Mouse (Mus musculus): ENCODE measurements around the gene Mmp28. TPM values are rescaled to one million over a fixed set of nuclear protein-coding genes. Genes with fewer than 3 reads are reported as not detected.

Mmp28 gene
- total RNA-seq, 4 experiments from 2014 or later, result 1.7 to 2.6 (median 2.1) TPM

GRCm38 (mm10) chr11:83409087-83409754 is 53.6 kb downstream of the Mmp28 start, which contains the start of gene Rasl10b:
TSS of gene Rasl10b (plus strand) at chr11:83409137.
- DNase-seq (ENCODE audit: low spot score in 2 of 2), result no peak

GRCm38 (mm10) chr11:83408242-83408641 is 54.6 kb downstream of the Mmp28 start:
- DNase-seq (ENCODE audit: low spot score in 2 of 2), result no peak

GRCm38 (mm10) chr11:83406391-83406790 is 56.5 kb downstream of the Mmp28 start:
- DNase-seq (ENCODE audit: low spot score in 2 of 2), result no peak

GRCm38 (mm10) chr11:83403787-83404186 is 59.1 kb downstream of the Mmp28 start:
- DNase-seq (ENCODE audit: low spot score in 2 of 2), result no peak

- no peak for DNase-seq (ENCODE audit: low spot score in 2 of 2)
Observed at GRCm38 (mm10) chr11:83398724-83399123, 64.1 kb downstream of the Mmp28 start.

- no peak for DNase-seq (ENCODE audit: low spot score in 2 of 2)
Observed at GRCm38 (mm10) chr11:83397626-83398025, 65.2 kb downstream of the Mmp28 start.

- no peak for DNase-seq (ENCODE audit: low spot score in 2 of 2)
Observed at GRCm38 (mm10) chr11:83394802-83395439, 68.0 kb downstream of the Mmp28 start.

- DNase-seq (ENCODE audit: low spot score in 2 of 2), result no peak
Observed at GRCm38 (mm10) chr11:83393062-83393461, 69.8 kb downstream of the Mmp28 start.

Other genes starting within 250 kb of the Mmp28 start
- not detected for gene Slfn14, start 176.3 kb downstream of the Mmp28 start, total RNA-seq (2022)
- gene Ap2b1, start 164.0 kb downstream of the Mmp28 start, total RNA-seq (2022), result 10 to 100 TPM; 28.5 to 34.9 (median 32.6) TPM
- 10 to 100 TPM in 3 of 4 experiments, 1 to 10 TPM in 1; 9.2 to 17.1 (median 15.2) TPM for gene Pex12, start 160.5 kb downstream of the Mmp28 start, total RNA-seq (2022)
- gene Rasl10b, start 53.9 kb downstream of the Mmp28 start, total RNA-seq (2022), result under 1 TPM; 0.19 to 0.63 (median 0.49) TPM
- not detected for gene Gas2l2, start 33.6 kb downstream of the Mmp28 start, total RNA-seq (2022)
- gene 1700020L24Rik, start 25.4 kb downstream of the Mmp28 start, total RNA-seq (2022), result not detected
- gene Taf15, start 10.0 kb upstream of the Mmp28 start, total RNA-seq (2022), result 10 to 100 TPM; 17.5 to 28.4 (median 22.8) TPM
- gene Heatr9, start 59.1 kb upstream of the Mmp28 start, total RNA-seq (2022), result not detected
- not detected for gene Ccl5, start 67.4 kb upstream of the Mmp28 start, total RNA-seq (2022)
- 1 to 10 TPM in 3 of 4 experiments, under 1 TPM in 1; 0.07 to 2.7 (median 1.4) TPM for gene Ccl9, start 115.6 kb upstream of the Mmp28 start, total RNA-seq (2022)
- 1 to 10 TPM in 3 of 4 experiments, under 1 TPM in 1; 0.73 to 4.7 (median 2.2) TPM for gene Ccl6, start 130.0 kb upstream of the Mmp28 start, total RNA-seq (2022)
- gene Rpl9-ps1, start 182.6 kb upstream of the Mmp28 start, total RNA-seq (2022), result not detected
- not detected for gene Ccl3, start 186.3 kb upstream of the Mmp28 start, total RNA-seq (2022)
- gene Ccl4, start 199.5 kb upstream of the Mmp28 start, total RNA-seq (2022), result not detected
- 1 to 10 TPM in 1 of 4 experiments, not detected in 3; 1.2 TPM for gene Wfdc17, start 240.9 kb upstream of the Mmp28 start, total RNA-seq (2022)
- gene Wfdc18, start 245.9 kb upstream of the Mmp28 start, total RNA-seq (2022), result not detected